Mouse (Mus musculus) frontal cortex, postnatal 10 days (tissue): ENCODE data around the gene Cntnap2.

Experiments
- DNase-seq, 2 experiments: peaks; one replicate each; pipeline ENCODE4 v3.0.0; 2022; ENCODE audit warnings: low spot score in 2 of 2, mixed read lengths in 1 of 2

The Cntnap2 gene

GRCm38 (mm10) chr6:47294433-47294832 lies 2235.3 kb downstream of the Cntnap2 start:
- DNase-seq: no peak

DNA sequence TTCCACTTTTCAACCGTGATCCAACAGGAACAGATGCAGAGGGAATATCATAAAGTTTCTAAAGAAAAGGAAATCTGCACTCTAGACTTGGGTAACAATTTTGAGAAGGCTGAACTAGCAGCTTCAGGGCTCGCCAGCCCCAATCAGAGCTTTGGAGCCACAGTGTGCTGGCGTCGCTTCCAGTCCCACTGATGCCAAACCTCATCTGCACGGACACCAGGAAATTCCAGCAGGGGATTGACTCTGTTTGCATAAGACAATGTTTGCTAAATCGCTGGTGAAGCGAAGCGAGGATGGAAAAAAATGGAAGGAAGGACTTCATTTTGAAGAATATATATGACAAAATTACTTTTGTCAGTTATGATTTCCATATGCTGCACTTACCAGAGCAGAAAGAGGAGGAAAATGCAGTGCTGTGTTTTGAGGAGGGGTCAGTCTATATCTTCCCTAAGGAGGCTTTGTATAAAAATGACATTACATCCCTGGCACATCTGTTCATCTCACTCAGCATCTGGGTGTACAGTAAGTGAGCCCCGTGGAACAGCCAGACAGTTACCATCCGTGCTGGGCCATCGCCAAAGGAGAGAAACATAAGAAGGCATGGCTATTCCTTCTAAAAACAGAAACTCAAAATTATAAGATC lies 2245.8 kb downstream of the Cntnap2 start:
- no peak for DNase-seq

DNA sequence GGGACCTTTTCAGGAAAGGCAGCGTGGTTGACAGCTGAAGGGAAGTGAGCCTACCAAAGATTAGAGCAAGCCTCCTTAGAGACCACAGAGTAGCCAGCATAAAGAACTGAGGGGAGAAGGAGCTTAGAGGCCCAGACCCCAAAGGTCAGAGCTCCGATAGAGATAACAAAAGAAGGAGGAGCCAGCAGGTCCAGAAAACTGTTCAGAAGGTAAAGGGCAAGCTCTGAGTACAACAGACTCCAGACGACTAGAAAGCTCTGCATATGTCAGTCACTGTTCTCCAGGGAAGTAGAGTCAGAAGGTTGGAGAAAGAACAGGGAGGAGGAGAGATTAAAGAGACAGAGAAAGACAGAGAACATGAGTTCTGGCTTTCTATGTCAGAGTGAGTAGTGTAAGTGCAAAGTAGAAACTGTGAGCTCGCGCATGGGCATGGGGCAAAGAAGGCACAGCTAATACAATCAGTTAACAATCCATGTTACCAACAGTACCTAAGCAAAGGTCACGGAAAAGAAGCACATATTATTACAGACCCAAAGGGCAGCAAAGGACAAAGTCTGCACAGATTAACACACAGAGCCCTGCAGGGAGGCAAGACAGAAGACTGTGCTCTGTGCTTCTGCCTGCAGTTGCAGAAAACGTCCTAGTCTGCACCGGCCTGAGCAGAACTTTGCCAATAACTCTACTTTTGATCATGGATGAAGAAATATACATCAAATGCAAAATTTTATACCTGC lies 2247.1 kb downstream of the Cntnap2 start:
- DNase-seq: no peak

GRCm38 (mm10) chr6:47306954-47307353 lies 2247.8 kb downstream of the Cntnap2 start:
- DNase-seq: no peak

DNA sequence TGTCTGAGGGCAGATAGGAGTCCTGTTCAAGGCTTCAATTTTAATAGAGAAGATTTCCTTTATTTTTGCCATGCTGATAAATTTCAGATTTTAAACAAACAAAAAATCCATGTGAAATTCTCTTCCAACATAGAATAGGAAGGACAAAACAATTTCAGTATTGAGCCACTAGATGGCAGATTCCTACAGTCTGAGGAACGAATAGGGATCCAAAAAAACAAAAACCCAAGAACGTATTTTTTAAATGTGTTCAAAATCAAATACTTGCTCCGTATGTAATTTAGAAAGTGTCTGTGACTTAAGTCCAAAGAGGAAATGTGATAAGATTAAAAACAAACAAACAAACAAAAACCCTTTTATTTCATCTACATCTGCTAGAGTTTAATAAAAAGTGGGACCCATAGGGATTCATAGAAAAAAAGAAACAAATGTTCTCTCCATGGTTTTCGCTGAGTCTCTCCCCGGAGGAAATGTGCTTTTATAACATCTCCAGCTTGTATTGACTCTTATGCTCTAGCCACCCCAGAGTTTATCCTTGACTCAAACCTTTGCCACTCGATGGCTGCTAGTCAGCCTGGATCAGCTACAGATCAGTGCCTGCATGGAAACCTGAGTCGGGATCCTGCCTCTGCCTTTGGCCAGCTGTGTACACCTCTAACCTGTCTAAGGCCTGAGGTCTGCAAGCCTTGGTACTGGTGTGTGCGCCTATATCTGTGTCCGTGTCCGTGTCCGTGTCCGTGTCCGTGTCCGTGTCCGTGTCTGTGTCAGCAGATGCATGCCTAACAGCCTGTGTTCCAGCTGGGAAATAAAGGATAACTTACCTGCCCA lies 2255.6 kb downstream of the Cntnap2 start:
- no peak for DNase-seq

DNA sequence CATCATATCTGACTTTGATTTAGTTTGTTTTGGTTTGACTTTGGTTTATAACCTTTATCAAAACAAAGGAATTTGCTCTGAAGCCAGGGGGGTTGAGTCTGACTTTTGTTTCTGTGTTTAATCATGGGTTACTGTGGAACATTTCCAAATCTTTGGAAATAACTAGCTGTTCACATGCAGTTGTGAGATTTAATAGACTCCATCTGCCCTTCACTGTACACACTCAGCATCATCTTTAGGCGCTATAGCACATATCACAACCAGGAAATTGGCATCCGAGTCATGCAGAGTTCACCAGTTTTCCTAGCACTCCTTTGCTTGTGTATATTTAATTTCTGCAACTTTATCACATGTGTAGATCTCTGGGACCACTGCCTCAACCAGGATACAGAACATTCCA lies 2256.3 kb downstream of the Cntnap2 start:
- DNase-seq: no peak

DNA sequence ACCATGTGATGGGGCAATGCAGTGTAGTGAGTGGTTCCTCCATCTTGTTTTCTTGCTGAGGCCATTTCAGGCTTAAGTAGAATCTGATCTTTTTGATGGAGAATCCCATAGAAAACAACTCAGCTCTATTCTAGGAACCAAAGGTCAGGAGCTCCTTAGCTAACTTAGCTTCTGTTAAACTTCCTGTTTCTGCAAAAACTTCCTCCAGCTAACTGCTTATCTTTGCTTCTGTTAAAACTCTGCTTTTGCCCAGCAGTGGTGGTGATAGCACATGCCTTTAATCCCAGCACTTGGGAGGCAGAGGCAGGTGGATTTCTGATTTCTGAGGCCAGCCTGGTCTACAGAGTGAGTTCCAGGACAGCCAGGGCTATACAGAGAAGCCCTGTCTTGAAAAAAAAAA lies 2258.1 kb downstream of the Cntnap2 start:
- no peak for DNase-seq

DNA sequence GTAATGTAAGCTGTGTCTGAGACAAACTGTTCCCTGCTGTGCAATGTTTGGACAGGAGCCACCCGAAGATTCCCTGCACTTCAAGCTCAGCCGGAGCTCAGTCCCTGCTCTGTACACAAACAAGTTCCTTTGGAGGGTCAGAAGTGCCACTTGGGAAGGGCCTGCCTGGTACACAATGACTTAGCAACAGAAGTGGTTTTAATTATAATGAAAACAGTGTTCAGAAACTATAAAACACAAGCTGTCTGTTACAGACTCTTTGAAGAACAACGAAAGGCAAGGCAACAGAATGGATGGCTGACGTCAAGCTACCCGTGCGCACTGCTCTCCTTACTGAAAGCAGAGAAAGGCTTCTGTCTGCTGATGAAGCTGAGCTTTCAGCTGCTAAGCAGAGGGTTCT lies 2259.5 kb downstream of the Cntnap2 start:
- DNase-seq: peak in 1 of 2 experiments; percentile 16

- DNase-seq: no peak
Observed at GRCm38 (mm10) chr6:47319309-47319983, 2260.3 kb downstream of the Cntnap2 start.

DNA sequence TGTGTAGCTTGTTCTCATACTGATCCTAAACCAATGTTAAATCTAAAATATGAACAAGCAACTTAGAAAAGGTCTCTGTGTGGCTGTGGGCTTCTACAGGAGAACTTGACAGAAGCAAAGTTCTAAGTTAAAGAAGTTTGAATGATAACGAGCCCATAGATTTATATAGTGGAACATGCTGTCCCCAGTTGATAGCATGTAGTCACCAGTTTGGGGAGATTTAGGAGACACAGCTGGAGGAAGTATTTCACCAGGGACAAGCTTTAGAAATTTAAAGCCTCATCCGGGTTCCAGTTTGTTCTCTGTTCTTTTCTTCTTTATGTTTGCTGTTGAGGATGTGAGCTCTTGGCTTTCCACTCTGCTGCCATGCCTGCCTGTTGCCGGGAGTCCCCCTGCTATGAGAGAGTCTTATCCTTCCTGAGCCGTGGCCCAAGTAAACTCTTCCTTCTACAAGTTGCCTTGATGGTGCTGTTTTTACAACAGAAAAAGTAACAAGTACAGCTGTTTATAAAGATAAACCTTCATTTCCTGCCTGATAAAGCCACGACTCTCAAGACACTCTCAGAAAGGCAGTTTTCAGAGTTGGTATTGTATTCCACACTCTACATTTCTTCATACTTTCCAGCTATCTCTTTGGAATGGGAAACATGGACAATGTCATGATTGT lies 2264.1 kb downstream of the Cntnap2 start:
- DNase-seq: no peak

DNA sequence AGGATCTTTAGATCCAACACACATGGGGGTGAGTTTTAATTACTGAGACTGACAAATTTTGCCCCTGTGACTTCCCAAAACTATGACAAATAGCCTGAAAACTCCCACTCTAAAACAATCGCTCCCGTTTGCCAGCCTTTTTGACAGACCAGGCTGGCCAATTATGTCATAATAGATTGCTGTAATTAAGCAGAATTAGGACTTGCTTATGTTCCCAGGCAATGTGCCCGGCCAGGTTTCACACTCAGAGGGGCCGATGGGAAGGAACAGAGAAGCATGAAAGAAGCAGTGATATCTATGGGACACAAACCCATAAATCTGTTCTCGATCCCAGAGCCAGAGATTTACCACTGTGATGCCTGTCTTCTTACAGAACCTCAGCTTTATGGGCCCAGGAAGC lies 2264.7 kb downstream of the Cntnap2 start:
- no peak for DNase-seq

GRCm38 (mm10) chr6:47328281-47328680 lies 2269.1 kb downstream of the Cntnap2 start:
- DNase-seq: no peak

- DNase-seq: no peak
Observed at GRCm38 (mm10) chr6:47329212-47329611, 2270.1 kb downstream of the Cntnap2 start.

GRCm38 (mm10) chr6:47333016-47333415 lies 2273.9 kb downstream of the Cntnap2 start:
- no peak for DNase-seq

DNA sequence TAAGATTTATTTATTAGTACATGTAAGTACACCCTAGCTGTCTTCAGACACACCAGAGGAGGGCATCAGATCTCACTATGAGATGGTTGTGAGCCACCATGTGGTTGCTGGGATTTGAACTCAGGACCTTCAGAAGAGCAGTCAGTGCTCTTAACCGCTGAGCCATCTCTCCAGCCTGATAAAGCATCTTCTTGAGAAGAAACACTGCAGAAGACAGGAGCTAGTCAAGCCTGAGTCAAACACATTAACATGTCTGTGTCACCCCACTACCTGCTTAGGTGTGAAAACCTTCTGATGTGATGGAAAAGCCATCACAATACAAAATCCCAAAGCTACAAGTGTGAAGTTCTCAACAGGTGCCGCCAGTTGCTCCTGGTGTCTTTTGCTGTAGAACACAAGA lies 2275.2 kb downstream of the Cntnap2 start:
- no peak for DNase-seq

GRCm38 (mm10) chr6:47337300-47337699 lies 2278.1 kb downstream of the Cntnap2 start:
- no peak for DNase-seq

DNA sequence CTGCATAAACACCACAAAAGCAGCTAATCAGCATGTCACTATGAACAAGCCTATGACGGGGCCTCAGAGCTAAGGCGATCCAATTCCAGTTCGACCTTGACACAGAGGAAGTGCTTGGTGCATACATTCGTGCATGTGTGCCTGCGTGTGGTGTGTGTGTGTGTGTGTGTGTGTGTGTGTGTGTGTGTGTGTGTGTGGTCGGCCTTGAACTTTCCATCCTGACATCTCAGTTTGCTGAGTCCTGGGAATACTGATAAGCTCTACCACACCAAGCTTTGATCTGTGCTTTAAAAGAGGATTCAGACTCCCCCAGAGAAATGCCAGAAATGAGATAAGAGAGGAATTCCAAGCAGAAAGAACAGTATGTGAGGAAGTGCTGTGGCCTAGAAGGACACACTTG lies 2279.0 kb downstream of the Cntnap2 start:
- DNase-seq: no peak

GRCm38 (mm10) chr6:47340813-47341502 lies 2281.8 kb downstream of the Cntnap2 start:
- DNase-seq: no peak

DNA sequence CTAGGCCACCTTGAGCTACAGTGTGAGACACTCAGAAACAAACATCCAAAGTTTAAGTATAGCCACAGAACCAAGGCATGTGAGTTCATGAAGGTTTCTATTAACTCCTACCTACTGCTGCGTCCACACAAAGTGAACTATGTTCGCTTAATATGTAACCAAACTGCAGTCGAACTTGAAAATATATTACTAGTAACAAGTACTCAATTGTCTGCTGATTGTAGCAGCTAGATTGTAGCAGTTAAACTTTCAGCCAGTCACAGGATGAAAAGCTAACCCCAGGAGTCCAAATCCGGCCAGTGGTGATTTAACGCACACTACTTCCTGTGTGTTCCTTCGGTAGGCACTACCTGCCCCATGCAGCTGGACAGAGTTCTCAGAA lies 2282.3 kb downstream of the Cntnap2 start:
- no peak for DNase-seq

GRCm38 (mm10) chr6:47343245-47343644 lies 2284.1 kb downstream of the Cntnap2 start:
- DNase-seq: no peak

GRCm38 (mm10) chr6:47344696-47345095 lies 2285.5 kb downstream of the Cntnap2 start:
- DNase-seq: no peak
